Mouse (Mus musculus) left cerebral cortex, postnatal 4 days (tissue): Measurements from ENCODE around the gene Gm11758. TPM values are rescaled to one million over a fixed set of nuclear protein-coding genes. Genes with fewer than 3 reads are reported as not detected.
"Not testable (repeated sequence)": the region's sequence is repeated elsewhere in the genome, so short reads cannot be mapped to it uniquely, and the experiment has no call there.

Experiments used
- DNase-seq: peaks from one replicate; pipeline ENCODE4 v3.0.0-alpha.2; 2022
- intact Hi-C: fragments of 180-260 bp; cut with DNase I; formaldehyde crosslinking; loops from one replicate; pipeline ENCODE4 v1.15.1; 2025
- total RNA-seq, 2 experiments: library from RNA; stranded (reverse); gene quantifications; 2 replicates each; pipeline ENCODE4 v1.2.3; 2021

The Gm11758 gene
- not detected for total RNA-seq

GRCm38 (mm10) chr4:73876166-73876565 is at the start of gene Gm11758:
Gene Gm11758, minus strand, starts transcription at chr4:73876266.
- intact Hi-C loops, DNase-seq: not testable (repeated sequence)

- DNase-seq, intact Hi-C loops: not testable (repeated sequence)
Measured at GRCm38 (mm10) chr4:73920660-73921059, 44.6 kb upstream of the Gm11758 start, which contains the start of gene Gm11756. Gene Gm11756, minus strand, starts transcription at chr4:73920760.

DNA sequence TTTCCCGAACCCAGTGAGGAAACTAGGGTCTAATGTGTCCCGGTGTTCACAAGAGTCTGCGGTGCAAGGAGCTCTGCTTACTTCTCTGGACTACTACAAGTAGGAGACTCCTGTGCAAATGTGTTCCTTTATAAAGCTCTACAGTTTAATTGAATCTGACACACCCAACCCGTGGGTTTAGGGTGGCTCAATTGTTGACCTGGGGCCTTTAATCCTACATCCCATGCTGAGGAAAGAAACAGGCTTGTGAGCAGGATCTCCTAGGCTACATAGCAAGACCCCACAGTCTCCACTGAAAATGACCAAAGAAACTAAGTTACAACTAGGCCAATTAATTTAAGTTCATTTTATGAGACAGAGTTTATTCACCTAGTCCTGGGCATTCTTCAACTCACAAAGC is 29.8 kb upstream of the Gm11758 start, which contains the start of gene Gm13871:
TSS of gene Gm13871 (minus strand) at position 101 of the 400 bp plus-strand sequence.
- DNase-seq, intact Hi-C loops: not testable (repeated sequence)

DNA sequence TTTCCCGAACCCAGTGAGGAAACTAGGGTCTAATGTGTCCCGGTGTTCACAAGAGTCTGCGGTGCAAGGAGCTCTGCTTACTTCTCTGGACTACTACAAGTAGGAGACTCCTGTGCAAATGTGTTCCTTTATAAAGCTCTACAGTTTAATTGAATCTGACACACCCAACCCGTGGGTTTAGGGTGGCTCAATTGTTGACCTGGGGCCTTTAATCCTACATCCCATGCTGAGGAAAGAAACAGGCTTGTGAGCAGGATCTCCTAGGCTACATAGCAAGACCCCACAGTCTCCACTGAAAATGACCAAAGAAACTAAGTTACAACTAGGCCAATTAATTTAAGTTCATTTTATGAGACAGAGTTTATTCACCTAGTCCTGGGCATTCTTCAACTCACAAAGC is 14.9 kb upstream of the Gm11758 start, which contains the start of gene Gm11757:
TSS of gene Gm11757 (minus strand) at position 101 of the 400 bp plus-strand sequence.
- DNase-seq, intact Hi-C loops: not testable (repeated sequence)

DNA sequence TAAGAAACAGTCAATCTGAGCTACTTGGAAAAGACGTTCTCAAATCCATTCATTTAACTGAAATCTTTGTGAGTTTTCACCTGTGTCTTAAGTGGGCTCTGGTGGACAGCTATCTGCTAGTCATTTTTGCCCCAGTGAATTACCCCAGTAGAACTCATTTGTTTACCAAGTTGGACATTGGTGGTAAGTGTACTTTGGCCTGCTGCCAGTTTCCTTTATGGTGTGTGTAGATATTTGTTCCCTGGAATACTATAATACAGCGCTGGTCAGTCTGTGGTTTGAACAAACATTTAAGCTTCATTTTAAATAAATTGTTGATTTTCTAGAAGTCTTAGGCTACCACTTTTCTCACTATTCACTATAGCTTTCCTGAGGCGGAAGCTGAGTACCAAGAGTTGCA is 49.5 kb downstream of the Gm11758 start:
- intact Hi-C loops: no loop called here

More for the DNA sequence above, 49.5 kb downstream of the Gm11758 start:
- no peak for DNase-seq

Other genes with a start within 250 kb of the Gm11758 start
- not detected for gene Gm11236, start 238.1 kb downstream of the Gm11758 start, total RNA-seq
- not detected for gene Gm11239, start 207.9 kb downstream of the Gm11758 start, total RNA-seq
- gene Gm428, start 192.8 kb downstream of the Gm11758 start, total RNA-seq: not detected
- gene Rasef, start 85.3 kb downstream of the Gm11758 start, total RNA-seq: under 1 TPM; 0.62 to 0.77 TPM
- not detected for gene Gm11757, start 14.8 kb upstream of the Gm11758 start, total RNA-seq
- not detected for gene Gm13871, start 29.7 kb upstream of the Gm11758 start, total RNA-seq
- not detected for gene Gm11756, start 44.5 kb upstream of the Gm11758 start, total RNA-seq
- gene 2310002L09Rik, start 74.6 kb upstream of the Gm11758 start, total RNA-seq: not detected
- gene Frmd3, start 137.2 kb upstream of the Gm11758 start, total RNA-seq: 10 to 100 TPM; 40.3 to 46.3 TPM